Mouse (Mus musculus): Measurements from ENCODE around the gene Aldh3b1. TPM values are rescaled to one million over a fixed set of nuclear protein-coding genes. Genes with fewer than 3 reads are reported as not detected.

Gene Aldh3b1
- polyA plus RNA-seq, 1 experiment from 2014 or later, result 22.2 TPM

DNA sequence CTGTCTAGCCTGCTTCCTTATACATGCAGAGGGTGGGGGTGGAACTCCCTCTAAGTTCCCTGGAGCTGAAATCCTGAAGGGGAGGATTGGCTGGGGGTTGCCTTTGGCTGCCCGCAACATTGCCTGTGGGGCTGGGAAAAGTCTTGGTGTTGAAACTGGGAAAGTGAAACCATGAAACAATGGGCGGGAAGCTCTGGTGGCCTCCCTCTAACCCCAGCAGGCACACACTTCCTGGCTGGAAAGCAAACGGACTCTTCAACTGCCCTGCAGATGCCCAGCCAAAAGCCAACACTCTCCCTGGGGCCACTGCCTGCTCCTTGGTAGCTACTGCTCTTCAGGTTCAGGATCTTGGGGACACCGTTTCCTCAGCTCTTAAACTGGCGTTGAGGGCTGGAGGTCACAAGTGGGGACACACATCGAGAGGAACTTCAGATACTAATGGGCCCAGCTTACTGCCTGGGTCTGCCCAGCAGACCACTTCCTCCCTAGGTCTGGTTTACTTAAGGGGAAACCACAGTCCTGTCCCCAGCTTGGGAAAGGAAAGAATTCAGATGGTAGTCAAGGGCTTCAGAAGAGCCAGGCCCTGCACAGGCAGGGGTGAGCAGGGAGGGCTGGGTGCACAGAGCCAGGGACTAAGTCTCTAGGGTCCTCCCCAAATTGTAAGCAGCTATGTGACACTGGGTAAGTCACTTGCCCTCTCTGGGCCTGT, 24.2 kb downstream of the Aldh3b1 start:
- ChIA-PET CTCF (interaction anchor here (1.3 kb wide), 1 partner anchor 21 kb away, joined by 4 read pairs; no protein-coding TSS in a partner anchor), POLR2A (interaction anchor here (1.8 to 2.4 kb wide), 3 partner anchors 10 to 15 kb away, joined by 6 to 9 read pairs (median 8); no protein-coding TSS in a partner anchor)
- no peak for TF ChIP-seq CTCF (IDR thresholded peaks at IDR 0.05)
- H3K27me3 ChIP-seq, result no peaks in the 10 kb centered on the region
- ATAC-seq (no peak), DNase-seq (ENCODE audit: low read depth, low spot score) (peak; percentile 24)
- in situ Hi-C loops (cut with MboI; ENCODE audit: low pct_unique_long_range_greater_than_20kb), result no loop called here

DNA sequence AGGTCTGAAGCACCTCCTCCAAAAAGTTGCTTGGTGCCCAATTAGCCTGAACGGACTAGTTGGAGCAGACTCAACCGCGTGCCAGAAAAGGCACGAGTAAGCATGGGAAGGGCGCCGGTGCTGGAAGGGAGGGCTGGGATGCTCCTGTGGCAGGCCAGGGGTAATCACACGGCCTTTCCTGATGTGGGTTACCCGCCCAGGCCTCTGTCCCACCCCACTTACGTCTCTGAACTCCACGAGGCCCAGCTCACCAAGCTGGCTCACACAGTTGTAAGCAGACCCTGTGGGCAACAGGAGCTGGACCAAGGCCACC, 25.3 kb downstream of the Aldh3b1 start:
- no peak for TF ChIP-seq CTCF (IDR thresholded peaks at IDR 0.05)
- no peak for ATAC-seq
- POLR2A ChIA-PET, result interaction anchor here (0.6 to 2.4 kb wide), 6 partner anchors 9 to 36 kb away, joined by 3 to 9 read pairs (median 6); no protein-coding TSS in a partner anchor

DNA sequence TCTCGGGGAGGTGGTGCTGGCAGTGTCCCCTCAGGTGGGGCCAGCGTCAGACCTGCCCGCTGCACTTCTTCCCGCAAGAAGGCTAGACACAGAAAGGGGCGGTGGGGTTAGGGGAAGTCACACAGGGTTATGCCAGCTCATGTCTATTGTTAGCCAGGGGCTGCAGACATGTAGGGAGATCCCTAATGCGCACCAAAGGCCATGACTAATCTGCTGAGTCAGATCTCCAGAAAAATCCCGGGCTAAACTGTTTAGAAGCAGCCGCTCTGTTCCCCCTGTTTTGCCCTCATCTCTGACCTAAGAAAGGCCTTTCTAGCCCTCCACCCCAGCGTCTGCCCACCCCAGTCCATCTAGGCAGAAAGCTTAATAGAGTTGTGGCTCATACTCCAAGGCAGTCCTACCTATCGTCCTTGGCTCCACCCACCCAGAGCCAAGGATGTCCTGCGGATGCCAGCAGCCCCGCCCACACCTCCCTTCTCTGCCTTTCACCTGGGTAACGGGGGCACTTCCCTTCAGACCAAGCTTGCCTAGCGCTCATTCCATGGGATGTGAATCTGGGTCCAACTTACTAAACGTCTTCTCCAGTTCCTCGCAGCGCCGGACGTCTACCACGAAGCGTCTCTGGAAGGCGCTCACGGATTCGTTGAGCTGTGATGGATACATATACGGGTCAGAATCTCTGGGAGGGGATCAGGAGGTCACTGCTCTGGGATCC, 25.8 kb downstream of the Aldh3b1 start:
- TF ChIP-seq CTCF (IDR thresholded peaks at IDR 0.05), result no peak
- POLR2A ChIA-PET, result interaction anchor here (0.8 to 2.4 kb wide), 3 partner anchors 8 to 13 kb away, joined by 3 to 9 read pairs (median 8); no protein-coding TSS in a partner anchor
- in situ Hi-C loops (cut with MboI; ENCODE audit: low pct_unique_long_range_greater_than_20kb), result no loop called here
- no peak for DNase-seq (ENCODE audit: low read depth, low spot score)
- CTCF ChIA-PET, result interaction anchor here (1.2 kb wide), 1 partner anchor 9 kb away, joined by 3 read pairs; no protein-coding TSS in a partner anchor
- no peaks in the 10 kb centered on the region for H3K27me3 ChIP-seq
- ATAC-seq, result no peak

More for the DNA sequence above, 25.3 kb downstream of the Aldh3b1 start:
- H3K27me3 ChIP-seq, result no peaks in the 10 kb centered on the region
- CTCF ChIA-PET, result interaction anchor here (1.2 kb wide), 1 partner anchor 9 kb away, joined by 3 read pairs; no protein-coding TSS in a partner anchor
- no peak for DNase-seq (ENCODE audit: low read depth, low spot score)
- in situ Hi-C loops (cut with MboI; ENCODE audit: low pct_unique_long_range_greater_than_20kb), result no loop called here

DNA sequence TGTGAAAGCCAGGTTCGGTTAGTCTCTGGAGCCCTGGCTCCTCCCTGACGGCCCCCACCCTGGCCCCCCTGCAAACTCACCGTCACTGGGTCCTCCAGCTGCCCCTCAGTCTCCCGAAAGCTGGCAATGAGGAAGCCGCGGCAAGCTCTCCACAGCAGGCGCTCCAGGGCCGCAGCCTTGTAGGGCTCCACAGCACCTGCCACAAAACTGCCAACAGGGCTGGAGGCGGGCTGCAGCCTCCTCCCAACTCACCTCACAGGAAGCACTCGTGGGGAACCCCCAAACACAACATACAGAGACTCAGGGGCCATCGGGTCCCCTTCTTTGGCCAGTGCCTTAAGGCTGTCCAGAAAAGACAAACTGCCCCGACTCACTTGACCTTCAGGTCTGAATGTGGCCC, 26.6 kb downstream of the Aldh3b1 start:
- no peak for TF ChIP-seq CTCF (IDR thresholded peaks at IDR 0.05)

DNA sequence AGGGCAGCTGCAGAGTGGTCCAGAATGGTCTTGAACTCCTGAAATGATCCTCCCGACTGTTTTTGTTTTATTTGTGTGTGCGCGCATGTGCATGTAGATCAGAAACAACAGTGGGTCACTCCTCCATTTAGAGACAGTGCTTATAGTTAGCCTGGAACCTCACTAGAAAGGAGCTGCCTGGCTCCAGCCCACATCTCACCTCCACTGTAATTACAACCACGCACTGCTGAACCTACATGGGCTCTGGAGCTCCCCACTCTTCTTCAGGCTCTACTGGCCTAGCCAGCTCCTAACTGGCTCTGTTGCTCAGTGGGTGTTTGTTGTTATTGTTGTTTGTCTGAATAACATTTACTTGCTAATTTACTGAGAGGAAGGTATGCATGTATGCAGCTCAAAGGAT, 30.0 kb downstream of the Aldh3b1 start:
- CTCF ChIA-PET, result no interaction called here
- no peak for TF ChIP-seq CTCF (IDR thresholded peaks at IDR 0.05)

More for the DNA sequence above, 26.6 kb downstream of the Aldh3b1 start:
- DNase-seq (ENCODE audit: low read depth, low spot score) (no peak), ATAC-seq (no peak)
- in situ Hi-C loops (cut with MboI; ENCODE audit: low pct_unique_long_range_greater_than_20kb), result no loop called here
- POLR2A ChIA-PET, result interaction anchor here (1.1 kb wide), 1 partner anchor 11 kb away, joined by 3 read pairs; no protein-coding TSS in a partner anchor
- H3K27me3 ChIP-seq, result no peaks in the 10 kb centered on the region
- CTCF ChIA-PET, result no interaction called here

DNA sequence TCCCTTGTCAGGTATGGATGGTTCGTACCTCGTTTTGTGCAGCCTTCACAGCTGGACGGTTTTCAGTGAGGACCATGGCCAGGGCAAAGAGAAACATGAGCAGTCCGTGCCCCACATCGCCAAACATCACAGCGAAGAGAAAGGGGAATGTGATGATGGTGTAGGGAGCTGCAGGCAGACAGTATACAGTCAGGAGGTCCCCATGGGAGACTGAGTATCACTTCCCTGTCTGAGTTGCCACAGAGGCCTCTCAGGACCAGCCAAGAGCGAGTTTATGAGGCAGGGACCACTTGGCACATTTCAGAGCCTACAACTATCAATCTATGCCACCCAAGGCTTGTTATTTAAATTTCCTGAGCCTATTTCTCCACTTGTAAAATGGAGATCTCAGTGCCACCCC, 30.7 kb downstream of the Aldh3b1 start:
- ATAC-seq (no peak), DNase-seq (ENCODE audit: low read depth, low spot score) (no peak)
- CTCF ChIA-PET, result no interaction called here
- H3K27me3 ChIP-seq, result no peaks in the 10 kb centered on the region
- in situ Hi-C loops (cut with MboI; ENCODE audit: low pct_unique_long_range_greater_than_20kb), result no loop called here
- POLR2A ChIA-PET, result no interaction called here
- no peak for TF ChIP-seq CTCF (IDR thresholded peaks at IDR 0.05)

More for the DNA sequence above, 30.0 kb downstream of the Aldh3b1 start:
- POLR2A ChIA-PET, result no interaction called here
- ATAC-seq (no peak), DNase-seq (ENCODE audit: low read depth, low spot score) (no peak)
- in situ Hi-C loops (cut with MboI; ENCODE audit: low pct_unique_long_range_greater_than_20kb), result no loop called here
- H3K27me3 ChIP-seq, result no peaks in the 10 kb centered on the region

DNA sequence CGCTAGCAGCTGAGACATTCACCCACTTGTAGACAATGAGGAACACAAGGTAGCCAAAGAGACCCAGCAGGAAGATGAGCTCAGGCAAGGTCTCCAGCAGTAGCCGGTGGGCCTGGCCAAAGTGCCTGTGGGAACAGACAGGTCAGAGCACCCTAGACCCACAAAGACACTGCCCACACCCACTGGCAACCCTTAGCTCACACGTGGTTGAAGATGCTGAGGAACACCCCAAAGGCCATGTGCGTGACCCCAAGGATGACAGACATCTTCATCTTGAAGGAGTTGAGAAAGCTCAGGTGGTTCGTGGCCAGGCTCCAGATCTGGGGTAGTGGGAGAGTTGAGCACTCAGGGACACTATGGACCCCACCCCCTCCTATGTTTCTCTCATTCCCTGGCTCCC, 32.1 kb downstream of the Aldh3b1 start:
- in situ Hi-C loops (cut with MboI; ENCODE audit: low pct_unique_long_range_greater_than_20kb), result no loop called here
- H3K27me3 ChIP-seq, result no peaks in the 10 kb centered on the region
- TF ChIP-seq CTCF (IDR thresholded peaks at IDR 0.05), result no peak
- DNase-seq (ENCODE audit: low read depth, low spot score) (no peak), ATAC-seq (no peak)
- ChIA-PET CTCF (interaction anchor here (1.3 kb wide), 1 partner anchor 10 kb away, joined by 3 read pairs; no protein-coding TSS in a partner anchor), POLR2A (interaction anchor here (0.7 to 1.5 kb wide), 2 partner anchors 13 to 23 kb away, joined by 4 to 5 read pairs; no protein-coding TSS in a partner anchor)

DNA sequence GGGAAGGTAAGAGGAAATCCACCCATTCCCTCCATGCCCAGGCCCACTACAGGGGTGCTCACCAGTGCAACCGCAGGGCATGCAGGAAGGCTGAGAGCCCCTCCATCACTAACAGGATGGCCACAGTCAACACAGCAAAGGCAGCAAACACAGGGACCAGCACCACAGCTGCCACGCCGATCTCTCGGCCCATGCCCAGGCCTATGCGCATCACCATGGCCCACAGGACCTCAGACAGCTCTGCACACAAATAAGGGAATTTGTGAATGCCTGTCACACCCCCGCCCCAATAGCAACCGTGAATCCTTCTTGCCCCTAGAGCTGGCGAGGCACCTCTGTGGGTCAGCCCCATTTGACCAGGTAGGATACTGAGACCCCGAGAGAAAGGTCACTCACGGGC, 33.4 kb downstream of the Aldh3b1 start:
- in situ Hi-C loops (cut with MboI; ENCODE audit: low pct_unique_long_range_greater_than_20kb), result no loop called here
- no peak for DNase-seq (ENCODE audit: low read depth, low spot score)
- H3K27me3 ChIP-seq, result no peaks in the 10 kb centered on the region
- TF ChIP-seq CTCF (IDR thresholded peaks at IDR 0.05), result no peak
- POLR2A ChIA-PET, result interaction anchor here (0.9 to 1.5 kb wide), 4 partner anchors 8 to 12 kb away, joined by 3 to 6 read pairs (median 4); no protein-coding TSS in a partner anchor
- CTCF ChIA-PET, result interaction anchor here (1.2 kb wide), 1 partner anchor 46 kb away, joined by 3 read pairs; no protein-coding TSS in a partner anchor
- no peak for ATAC-seq

DNA sequence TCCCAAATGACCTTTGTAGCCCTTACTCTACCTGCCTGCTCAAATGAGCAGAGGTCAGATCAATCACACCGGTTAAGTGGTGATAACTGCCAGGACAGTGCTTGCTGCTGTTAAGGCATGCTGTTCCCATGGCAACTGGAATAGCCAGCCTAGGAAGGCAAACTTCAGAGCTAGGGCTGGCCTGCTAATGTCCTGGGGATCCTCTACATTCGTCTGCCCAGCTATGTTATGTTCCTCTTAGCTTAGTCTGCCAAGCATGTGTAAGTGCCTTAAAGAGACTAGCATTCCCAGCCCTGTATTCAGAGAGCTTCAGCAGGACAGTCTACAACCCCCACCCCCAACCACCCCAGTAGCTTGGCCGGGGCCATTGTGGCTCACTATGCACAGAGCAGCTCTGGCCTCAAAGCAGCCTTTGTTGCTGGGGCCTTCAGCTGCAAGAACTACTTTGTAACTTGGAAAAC, 34.4 kb downstream of the Aldh3b1 start:
- ATAC-seq, result no peak
- CTCF ChIA-PET, result interaction anchor here (0.9 to 1.2 kb wide), 4 partner anchors 9 to 45 kb away, joined by 3 read pairs; no protein-coding TSS in a partner anchor
- POLR2A ChIA-PET, result interaction anchor here (1.1 to 1.4 kb wide), 2 partner anchors 9 to 10 kb away, joined by 3 to 6 read pairs; no protein-coding TSS in a partner anchor
- no peaks in the 10 kb centered on the region for H3K27me3 ChIP-seq
- DNase-seq (ENCODE audit: low read depth, low spot score), result no peak
- no peak for TF ChIP-seq CTCF (IDR thresholded peaks at IDR 0.05)
- in situ Hi-C loops (cut with MboI; ENCODE audit: low pct_unique_long_range_greater_than_20kb), result no loop called here

DNA sequence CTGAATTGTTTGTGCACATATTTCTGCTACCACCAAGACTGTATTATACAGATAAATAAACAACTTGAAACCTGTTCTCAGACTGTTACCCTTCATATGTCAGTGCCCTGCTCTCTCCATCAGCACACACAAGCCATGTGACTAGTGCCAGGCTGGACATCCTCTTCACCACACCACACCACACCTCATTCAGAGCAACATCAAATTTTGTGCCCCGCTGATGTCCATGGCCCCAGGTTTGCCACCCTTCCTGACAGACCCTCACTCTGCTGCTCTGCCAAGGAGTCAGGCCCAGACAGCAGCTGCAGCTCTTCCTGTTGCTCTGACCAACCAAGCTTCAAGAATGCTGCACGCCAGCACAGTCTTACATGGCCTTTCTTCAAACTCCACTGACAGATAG, 35.3 kb downstream of the Aldh3b1 start:
- POLR2A ChIA-PET, result interaction anchor here (1.6 kb wide), 1 partner anchor 13 kb away, joined by 3 read pairs; no protein-coding TSS in a partner anchor
- DNase-seq (ENCODE audit: low read depth, low spot score) (no peak), ATAC-seq (no peak)
- no peaks in the 10 kb centered on the region for H3K27me3 ChIP-seq
- CTCF ChIA-PET, result interaction anchor here (0.9 kb wide), 2 partner anchors 12 to 26 kb away, joined by 3 read pairs; no protein-coding TSS in a partner anchor
- in situ Hi-C loops (cut with MboI; ENCODE audit: low pct_unique_long_range_greater_than_20kb), result no loop called here
- no peak for TF ChIP-seq CTCF (IDR thresholded peaks at IDR 0.05)

All from Patski (cell line).